Mouse (Mus musculus) gastrocnemius, adult 2 months (tissue): Measurements from ENCODE around the gene Prkra. TPM values are rescaled to one million over a fixed set of nuclear protein-coding genes. Genes with fewer than 3 reads are reported as not detected.

ENCODE experiments used
- DNase-seq: peaks from one replicate; pipeline ENCODE4 v3.0.0; 2022
- H3K27ac ChIP-seq: fragments of 200-600 bp; 2 replicates; pipeline ENCODE4 v1.8.1; 2022; ENCODE audit warnings: mild to moderate bottlenecking
- H3K4me3 ChIP-seq: fragments of 200-600 bp; 2 replicates; pipeline ENCODE4 v1.8.1; 2022; ENCODE audit warnings: mild to moderate bottlenecking, moderate library complexity
- CTCF ChIP-seq: fragments of 200-600 bp; IDR thresholded peaks from 2 replicates; pipeline ENCODE4 v1.8.1; 2022; ENCODE audit warnings: antibody characterized with exemption, mild to moderate bottlenecking, moderate library complexity
- intact Hi-C: fragments of 180-260 bp; cut with DNase I; formaldehyde crosslinking; loops from one replicate; pipeline ENCODE4 v1.15.1; 2025
- total RNA-seq, 2 experiments: library from RNA; stranded (reverse); gene quantifications; 2 replicates each; pipeline ENCODE4 v1.2.3; 2021

Gene Prkra
- total RNA-seq, 2 experiments from 2014 or later = 2.7 to 3.3 TPM

- no peak overlapping the region for H3K27ac ChIP-seq
- TF ChIP-seq CTCF = no peak
- DNase-seq = no peak
- intact Hi-C loops = no loop called here
- H3K4me3 ChIP-seq = no peak overlapping the region
Observed at GRCm38 (mm10) chr2:76597521-76597920, 50.3 kb downstream of the Prkra start.

GRCm38 (mm10) chr2:76592401-76592924 lies 55.4 kb downstream of the Prkra start:
- no peak overlapping the region for H3K27ac ChIP-seq
- intact Hi-C loops = no loop called here

GRCm38 (mm10) chr2:76590221-76590620 lies 57.6 kb downstream of the Prkra start:
- TF ChIP-seq CTCF = no peak
- no peak for DNase-seq
- intact Hi-C loops = no loop called here
- no peak overlapping the region for H3K27ac ChIP-seq
- H3K4me3 ChIP-seq = no peak overlapping the region

More at GRCm38 (mm10) chr2:76592401-76592924, 55.4 kb downstream of the Prkra start:
- no peak for DNase-seq
- no peak for TF ChIP-seq CTCF
- no peak overlapping the region for H3K4me3 ChIP-seq

DNA sequence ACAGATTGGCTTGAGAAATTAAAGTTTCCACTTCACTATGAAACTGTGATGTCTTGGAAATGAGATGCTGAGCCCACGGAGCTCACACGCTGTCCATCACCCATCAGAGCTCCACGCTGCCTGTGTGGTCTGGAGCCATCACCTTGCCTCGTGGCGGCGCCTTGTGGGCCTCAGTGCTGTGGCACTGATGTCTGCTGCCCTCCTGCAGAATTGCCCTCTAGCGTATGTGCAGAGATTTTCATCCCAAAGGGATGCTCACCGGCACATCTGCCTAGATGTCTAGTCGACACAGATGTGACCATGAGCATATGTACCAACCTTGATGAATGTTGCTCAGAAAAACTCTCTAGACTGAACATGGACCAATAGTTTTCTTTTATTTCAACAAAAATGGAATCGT lies 60.9 kb downstream of the Prkra start:
- DNase-seq = no peak
- Histone ChIP-seq H3K27ac (no peak overlapping the region), H3K4me3 (no peak overlapping the region)
- TF ChIP-seq CTCF = no peak
- intact Hi-C loops = loop anchor here (10.0 kb wide), 1 partner anchor 222 kb away; the partner anchor contains the start of genes Cyct and Rbm45

DNA sequence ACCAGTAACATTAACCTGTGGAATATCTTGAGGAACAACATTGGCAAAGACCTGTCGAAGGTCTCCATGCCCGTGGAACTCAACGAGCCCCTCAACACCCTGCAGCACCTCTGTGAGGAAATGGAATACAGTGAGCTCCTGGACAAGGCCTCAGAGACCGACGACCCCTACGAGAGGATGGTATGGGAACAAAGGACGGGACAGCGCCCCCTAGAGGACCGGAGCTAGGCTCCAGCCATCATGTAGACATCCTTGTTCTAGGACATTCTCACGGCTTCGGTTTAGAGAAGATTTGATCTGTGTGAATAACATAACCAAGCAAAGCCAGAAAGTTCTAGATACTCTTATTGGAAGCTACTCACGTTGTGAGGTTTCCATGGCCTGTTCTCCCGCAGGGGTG lies 62.7 kb downstream of the Prkra start:
- Histone ChIP-seq H3K4me3 (no peak overlapping the region), H3K27ac (no peak overlapping the region)
- intact Hi-C loops = loop anchor here (10.0 kb wide), 1 partner anchor 220 kb away; the partner anchor contains the start of genes Cyct and Rbm45
- DNase-seq = peak; percentile 21
- peak; percentile 41 for TF ChIP-seq CTCF

Other genes with a start within 250 kb of the Prkra start
- gene Osbpl6, start 241.5 kb downstream of the Prkra start, total RNA-seq = 10 to 100 TPM; 35.9 to 44.0 TPM
- not detected for gene Pjvk, start 461 bp upstream of the Prkra start, total RNA-seq
- 1 to 10 TPM; 5.8 to 8.5 TPM for gene Fkbp7, start 25.1 kb upstream of the Prkra start, total RNA-seq
- 10 to 100 TPM; 10.3 to 10.5 TPM for gene Plekha3, start 27.3 kb upstream of the Prkra start, total RNA-seq